Mouse (Mus musculus): ENCODE data around the gene Megf11.
"Not testable (repeated sequence)": the region's sequence is repeated elsewhere in the genome, so short reads cannot be mapped to it uniquely, and the experiment has no call there.

GRCm38 (mm10) chr9:64734992-64735391 lies 349.6 kb downstream of the Megf11 start:
- TF ChIP-seq CTCF, POLR2A (IDR thresholded peaks at IDR 0.05; ENCODE audit: extremely low read depth, insufficient read depth, low read length): not testable (repeated sequence)
